Mouse (Mus musculus): Measurements from ENCODE around the gene C1qb.

Gene C1qb

DNA sequence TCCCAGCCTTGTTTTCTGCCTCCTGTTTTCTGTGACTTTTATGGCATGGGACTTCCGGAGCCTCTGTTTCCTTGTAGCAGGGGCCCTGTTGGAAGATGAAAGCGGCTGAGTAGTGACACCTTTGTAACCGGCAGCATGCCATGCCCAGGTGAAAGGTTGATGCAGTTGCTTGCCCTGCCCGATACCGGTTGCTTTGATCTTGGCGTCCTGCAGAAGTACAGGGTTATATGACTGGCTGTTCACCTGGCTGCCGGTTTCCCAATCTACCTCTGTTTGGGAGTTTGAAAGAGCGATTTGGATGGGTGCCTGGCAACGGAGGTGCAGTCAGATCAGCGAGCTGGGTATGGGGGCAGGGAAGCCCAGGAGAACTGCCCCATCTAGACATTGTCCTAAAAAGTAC is 43.2 kb downstream of the C1qb start:
- no peak for DNase-seq (ENCODE audit: low spot score in 2 of 2)

DNA sequence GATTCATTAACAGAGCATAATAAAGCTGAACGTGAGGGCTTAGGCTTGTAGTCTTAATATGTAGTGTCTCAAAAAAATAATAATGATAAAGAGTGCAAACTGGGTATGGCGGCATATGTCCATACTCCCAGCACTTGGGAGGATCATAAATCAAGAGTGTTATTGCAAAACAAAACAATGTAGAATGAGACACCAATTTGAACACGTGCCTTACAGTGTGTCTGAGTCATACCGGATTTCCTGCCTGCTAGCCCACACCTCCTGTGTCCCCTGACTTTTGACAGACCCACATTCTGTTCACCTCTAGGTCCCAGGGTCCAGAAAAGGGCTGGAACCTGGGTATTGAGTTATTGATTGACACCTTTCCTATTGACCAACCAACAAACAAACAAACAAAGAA is 44.0 kb downstream of the C1qb start:
- no peak for DNase-seq (ENCODE audit: low spot score in 2 of 2)

DNA sequence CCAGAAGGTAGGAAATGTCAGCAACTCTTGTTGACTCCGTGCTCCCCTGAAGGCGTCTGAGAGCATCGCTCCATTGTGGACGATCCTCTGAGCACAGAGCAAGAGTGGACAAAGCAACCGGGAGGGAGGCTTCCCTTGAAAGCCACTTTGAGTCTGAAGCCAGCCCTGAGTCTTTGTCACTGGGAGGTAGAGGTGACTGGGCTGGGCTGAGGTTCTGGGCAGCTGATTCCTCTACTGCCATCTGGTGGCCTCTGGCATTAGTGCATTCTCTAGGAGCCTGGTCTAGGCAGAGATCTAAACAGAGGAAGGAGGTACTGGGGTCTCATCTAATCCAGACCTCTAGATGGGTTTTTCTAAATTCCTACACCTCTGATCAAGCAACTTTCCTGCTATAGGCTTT is 44.9 kb downstream of the C1qb start:
- peak; percentile 85 to 89 for DNase-seq (ENCODE audit: low spot score in 2 of 2)

DNA sequence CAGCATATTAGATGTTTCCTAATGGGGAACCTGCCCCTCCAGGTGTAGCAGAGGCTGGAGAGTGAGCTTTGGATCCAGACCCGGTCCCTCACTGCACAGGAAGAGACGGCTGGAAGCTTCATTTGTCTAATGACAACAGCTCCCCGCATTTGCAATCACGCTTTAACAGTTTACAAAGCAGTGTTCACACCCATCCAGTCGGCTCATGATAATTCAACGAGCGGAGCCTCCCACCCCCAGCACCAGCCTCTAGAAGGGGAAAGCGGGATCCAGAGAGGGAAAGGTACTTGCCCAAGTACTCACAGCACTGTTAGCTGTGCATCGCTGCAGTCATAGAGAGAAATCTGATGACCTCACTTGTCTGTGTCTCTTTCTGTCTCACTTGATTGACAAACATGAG is 47.5 kb downstream of the C1qb start:
- DNase-seq (ENCODE audit: low spot score in 2 of 2), result peak in 1 of 2 experiments; percentile 33

DNA sequence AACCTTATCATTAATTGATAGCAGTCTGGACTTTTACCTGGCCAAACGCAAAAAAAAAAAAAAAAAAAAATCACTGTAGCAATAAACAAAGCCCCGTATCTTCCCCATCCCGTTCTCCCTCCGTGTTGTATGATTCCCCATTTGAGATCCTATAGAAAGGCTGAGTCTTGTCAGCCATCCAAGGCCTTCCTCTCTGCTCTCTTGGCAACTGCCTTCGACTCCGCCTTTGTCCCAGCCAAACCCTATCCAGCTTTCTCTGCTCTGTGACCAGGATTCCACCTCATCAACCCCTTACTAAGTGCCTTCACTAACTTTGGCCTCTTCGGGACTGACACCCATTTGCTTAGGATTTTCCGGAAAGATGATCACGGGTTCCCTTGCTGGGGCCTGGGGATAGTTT is 48.0 kb downstream of the C1qb start:
- peak in 1 of 2 experiments; percentile 28 for DNase-seq (ENCODE audit: low spot score in 2 of 2)

DNA sequence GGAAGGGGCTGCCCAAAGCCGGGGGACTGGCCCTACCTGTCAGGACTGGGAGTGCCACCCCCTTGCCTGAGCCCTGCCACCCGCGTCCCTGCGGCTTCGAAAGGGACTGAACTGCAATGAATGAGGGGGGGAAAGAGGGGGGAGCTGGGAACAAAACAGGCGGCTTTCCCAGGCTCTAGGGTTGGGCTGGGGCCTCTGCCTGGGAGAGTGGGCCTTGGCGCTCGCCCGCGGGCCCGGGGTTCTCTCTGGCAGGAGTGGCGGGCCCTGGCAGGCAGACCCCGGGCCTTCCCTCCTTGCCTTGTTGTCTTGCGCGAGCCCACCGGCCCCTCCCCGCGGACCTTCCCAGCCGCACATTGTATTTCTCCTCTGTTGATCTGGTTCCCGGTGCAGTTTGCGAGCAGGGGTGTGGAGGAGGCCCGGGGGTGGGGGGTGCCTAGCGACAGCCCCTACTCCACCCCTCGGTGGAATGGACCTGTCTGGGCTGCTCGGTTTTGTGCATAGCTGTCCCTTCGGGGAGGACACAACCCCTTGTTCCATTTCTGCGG is 49.5 kb downstream of the C1qb start:
- peak; percentile 62 to 65 for DNase-seq (ENCODE audit: low spot score in 2 of 2)

DNA sequence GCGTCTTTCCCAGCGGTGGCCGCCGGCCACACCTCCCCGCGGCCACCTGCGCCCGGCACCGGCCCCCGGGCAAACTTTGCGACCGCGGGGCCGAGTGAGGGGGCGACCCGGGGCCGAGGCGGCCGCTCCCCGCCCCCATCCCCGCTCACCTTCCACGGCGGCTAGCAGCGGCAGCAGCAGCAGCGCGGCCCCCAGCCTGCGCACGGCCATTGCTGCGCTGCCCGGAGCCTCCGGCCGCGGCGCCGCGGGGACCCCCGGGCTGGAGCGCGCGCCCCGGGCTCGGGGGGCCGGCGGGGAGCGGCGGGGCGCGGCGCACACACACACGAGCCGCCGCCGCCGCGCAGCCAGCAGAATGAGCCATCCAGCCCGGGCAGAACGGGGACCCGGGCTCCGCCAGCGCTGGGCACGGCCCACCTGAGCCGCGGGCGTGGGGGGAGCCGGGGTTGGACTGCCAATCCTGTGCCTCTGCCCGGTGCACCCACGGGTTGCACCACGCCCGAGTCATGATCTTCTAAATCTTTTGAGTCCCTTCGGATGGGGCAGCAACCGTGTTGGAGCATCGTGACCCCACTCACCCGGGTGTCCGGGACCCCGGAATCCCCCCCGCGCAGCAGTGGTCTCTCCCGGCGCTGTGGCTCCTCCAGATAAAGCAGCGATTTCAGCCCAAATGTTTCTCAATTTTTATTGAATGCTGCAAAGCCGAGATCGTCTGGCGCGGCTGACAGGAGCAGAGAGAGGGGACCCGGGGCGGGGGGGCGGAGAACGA is 50.2 kb downstream of the C1qb start, which contains the start of gene Ephb2:
TSS of gene Ephb2 (minus strand) at position 368 of the 766 bp plus-strand sequence.
- DNase-seq (ENCODE audit: low spot score in 2 of 2), result peak; percentile 82 to 85

DNA sequence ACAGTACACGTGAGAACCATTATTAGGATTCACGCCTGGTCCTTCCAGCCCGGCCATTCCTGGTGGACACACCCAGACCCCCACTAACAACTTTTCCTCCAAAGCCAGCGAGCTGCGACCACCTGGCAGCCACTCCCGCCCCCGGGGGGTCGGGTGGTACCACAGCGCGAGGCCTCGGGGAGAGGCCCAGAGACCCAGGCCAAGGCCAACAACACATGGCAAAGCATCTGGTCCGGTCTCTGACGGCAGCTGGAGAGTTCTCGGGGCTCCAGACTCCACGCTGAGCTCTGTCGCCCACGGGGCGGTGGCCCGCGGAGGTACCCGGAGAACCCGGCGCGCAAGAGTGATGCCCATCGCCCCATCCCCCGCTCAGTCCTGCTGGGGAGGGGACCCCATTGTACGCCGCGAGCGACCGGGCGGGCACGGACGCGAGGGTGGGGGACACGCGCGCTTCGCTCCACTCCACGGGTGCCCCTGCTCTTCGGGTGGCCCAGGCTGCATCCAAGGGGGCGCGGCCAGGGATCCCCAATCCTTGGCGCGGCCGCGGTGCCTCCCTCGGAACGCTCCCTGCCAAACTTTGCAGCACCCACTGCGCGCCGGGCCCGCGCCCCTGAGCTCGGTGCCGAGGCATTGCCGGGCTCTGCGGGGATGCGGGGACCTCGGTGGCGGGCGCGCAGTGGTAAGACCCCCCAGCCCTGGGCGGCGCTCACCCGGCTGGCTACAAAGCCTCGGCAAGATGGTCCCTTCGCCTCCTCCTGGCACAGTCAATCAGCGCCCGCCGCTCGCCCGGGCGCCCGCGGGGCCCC is 51.0 kb downstream of the C1qb start:
- peak in 1 of 2 experiments; percentile 61 for DNase-seq (ENCODE audit: low spot score in 2 of 2)

DNA sequence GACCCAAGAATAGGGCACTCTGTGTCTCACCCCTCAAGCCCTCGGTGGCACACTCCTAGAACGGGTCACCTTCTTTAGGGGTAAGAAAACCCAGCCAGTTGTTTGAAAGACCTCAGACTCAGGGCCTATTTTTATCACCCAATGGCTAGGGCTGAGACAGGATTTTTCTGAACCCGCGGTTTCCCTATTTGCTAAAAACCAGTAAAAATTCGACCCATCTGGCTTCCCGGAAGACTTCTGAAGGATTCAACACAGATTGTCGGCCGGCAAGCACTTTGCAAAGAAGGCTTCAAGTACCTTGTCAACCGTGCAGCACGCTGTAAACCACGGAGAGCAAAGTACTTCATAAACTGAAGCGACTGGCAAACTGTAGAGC is 51.6 kb downstream of the C1qb start:
- peak in 1 of 2 experiments; percentile 17 for DNase-seq (ENCODE audit: low spot score in 2 of 2)

DNA sequence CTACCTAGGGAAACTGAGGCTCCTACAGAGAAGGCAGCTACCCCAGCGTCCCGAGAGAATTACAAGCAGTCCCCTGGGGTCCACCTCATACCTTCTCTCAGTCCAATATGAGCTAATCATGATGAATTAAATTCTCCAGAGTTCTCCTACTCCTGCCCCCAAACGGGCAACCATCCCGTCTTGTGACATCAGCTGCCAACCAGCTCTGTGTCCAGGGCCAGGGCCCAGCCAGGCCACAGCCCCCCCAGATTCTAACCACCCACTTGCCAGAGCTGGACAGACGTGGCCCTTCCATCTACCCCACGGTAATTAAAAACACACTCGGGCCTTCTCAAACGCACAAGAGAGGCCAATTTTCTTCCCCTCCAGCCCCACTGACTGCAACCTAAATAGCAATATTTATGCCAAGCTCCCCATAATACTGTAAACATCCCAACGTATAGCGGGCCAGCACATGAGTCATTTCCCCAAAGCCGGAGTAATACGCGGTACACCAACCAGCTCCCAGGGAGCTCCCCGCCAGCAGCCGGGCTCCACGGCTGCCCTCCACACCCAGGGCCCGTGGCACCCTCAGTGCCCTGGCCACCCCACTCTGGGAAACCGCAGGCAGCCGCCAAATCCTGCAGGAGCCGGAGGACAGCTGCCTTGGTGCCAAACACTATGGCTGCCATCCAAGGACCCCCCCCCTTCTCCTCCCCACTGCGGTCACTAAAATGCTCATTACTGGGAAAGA is 52.2 kb downstream of the C1qb start:
- peak in 1 of 2 experiments; percentile 38 for DNase-seq (ENCODE audit: low spot score in 2 of 2)

DNA sequence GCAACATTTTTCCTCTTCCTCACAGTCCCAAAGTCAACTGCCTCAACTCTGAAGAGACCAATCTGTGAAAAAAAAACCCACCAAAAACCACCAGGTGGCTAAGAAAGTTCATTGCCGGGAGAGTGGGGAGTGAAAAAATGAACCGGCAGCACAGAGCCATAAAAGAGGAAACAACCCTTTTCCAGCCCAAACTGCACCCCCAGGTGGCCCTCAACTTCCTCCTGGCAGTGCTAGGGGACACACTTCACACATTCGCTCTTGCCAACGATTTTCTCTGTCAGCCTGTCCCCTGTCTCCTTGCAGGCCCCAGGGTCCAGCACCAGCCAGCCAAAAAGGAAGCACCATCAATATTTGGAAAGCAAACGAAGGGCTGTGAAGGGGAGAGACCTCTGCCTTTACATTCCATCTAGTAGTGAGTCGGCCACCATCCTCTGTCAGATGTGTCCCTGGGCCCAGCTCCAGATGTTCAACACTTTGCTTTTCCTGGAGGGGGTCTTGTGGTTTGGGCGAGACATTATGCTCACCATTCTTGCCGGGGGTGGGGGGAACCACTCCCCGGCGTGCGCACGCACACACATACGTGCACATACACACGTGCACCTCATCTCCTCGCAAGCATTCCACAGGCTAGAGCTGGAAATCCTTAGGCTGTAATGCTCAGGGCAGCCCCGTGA is 53.3 kb downstream of the C1qb start:
- no peak for DNase-seq (ENCODE audit: low spot score in 2 of 2)

DNA sequence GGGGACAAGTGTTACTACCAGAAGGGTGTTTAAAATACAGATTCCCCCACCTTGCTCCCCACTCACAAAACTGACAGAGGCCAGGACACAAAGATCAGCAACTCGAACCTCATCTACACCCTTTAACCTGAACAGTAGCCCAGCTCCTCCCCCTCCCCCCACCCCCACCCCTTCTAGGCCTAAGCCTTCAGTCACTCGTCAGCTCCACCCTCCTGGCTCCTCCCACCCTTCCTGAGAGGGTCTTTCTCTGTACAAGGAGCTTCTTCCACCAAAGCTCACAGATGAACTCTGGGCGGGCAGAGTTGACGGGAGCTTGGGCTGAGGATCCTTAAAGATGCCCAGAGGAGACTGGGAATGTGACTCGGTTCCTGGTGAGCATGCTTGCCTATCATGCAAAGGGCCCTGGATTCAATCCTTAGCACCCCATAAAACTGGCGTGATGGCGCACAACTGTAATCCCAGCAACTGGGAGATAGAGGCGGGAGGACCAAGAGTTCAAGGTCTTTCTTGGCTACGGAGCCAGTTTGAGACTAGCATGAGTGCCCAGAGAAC is 55.6 kb downstream of the C1qb start:
- no peak for DNase-seq (ENCODE audit: low spot score in 2 of 2)
